Mouse (Mus musculus) hematopoietic multipotent progenitor cell, adult 10-12 weeks (in vitro differentiated cells): ENCODE measurements around the gene Lrrc47. TPM values are rescaled to one million over a fixed set of nuclear protein-coding genes. Genes with fewer than 3 reads are reported as not detected.

Experiments
- polyA plus RNA-seq: library from polyadenylated mRNA; stranded (reverse); fragments of >175 nt; gene quantifications from 2 replicates; pipeline ENCODE4 v1.2.3, GENCODE M21; 2012; ENCODE audit warnings: low replicate concordance

Lrrc47 gene
- 66.7 and 124 TPM in 2 replicates for polyA plus RNA-seq

GRCm38 (mm10) chr4:154011646-154012089 is at the start of gene Lrrc47:
Gene Lrrc47, plus strand, starts transcription at chr4:154011731.

DNA sequence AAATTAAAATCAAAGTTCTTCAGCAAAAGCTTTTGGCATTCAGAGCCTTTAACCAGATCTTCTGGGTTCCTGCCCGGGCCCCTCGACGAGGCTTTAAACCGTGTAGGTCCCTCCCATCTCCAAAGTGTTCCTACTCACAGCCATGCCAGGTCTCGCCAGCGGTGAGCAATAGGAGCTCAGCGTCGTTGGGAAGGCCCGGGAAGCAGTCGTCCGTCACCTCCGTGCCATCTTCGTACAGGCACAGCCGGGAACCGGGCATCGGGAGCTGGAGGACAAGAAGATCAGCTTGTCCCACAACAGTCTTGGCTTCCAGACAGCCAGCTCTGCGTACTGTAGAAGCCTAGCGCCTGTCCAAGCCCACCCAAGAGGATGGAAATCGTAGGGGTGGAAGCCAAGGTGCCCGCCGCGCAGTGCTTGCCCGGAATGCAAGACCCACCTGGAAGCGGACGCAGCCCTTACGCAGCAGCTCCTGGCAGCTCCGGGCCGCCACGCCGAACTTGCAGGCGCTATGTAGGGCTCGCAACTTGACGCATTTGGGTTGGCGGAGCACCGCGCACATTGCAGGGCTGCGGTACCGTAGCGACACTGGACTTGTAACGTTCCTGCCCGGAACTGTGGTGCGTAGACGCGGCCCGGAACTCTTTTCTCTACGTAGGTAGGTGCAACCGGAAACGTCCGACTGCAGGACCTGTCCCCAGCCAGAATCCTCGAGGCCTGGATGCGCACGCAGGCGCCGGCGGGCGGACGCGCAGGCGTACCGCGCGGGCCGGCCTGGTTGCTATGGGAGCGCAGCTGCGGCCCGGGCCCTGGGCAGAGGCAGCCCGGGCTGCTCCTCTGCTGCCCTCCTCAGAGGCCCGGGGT is 36.9 kb upstream of the Lrrc47 start, which contains the start of the genes Dffb and Cep104:
Gene Dffb (minus strand): TSS at position 696 of the 861 bp plus-strand sequence.
Gene Cep104 (plus strand): TSS at position 764 of the 861 bp plus-strand sequence.

GRCm38 (mm10) chr4:154025641-154026440 is 14.3 kb downstream of the Lrrc47 start, which contains the start of gene Smim1:
Gene Smim1, minus strand, starts transcription at chr4:154026230.

GRCm38 (mm10) chr4:154042577-154042976 is 31.0 kb downstream of the Lrrc47 start, which contains the start of gene Ccdc27:
Gene Ccdc27, minus strand, starts transcription at chr4:154042677.

Other genes with a start within 250 kb of the Lrrc47 start
- 65.8 and 74.3 TPM in 2 replicates for gene A430005L14Rik, start 54.5 kb upstream of the Lrrc47 start, polyA plus RNA-seq
- 10.9 and 21.1 TPM in 2 replicates for gene Dffb, start 36.6 kb upstream of the Lrrc47 start, polyA plus RNA-seq
- 4.5 and 7.3 TPM in 2 replicates for gene Cep104, start 36.5 kb upstream of the Lrrc47 start, polyA plus RNA-seq
- 1.7 and 12.0 TPM in 2 replicates for gene Smim1, start 14.5 kb downstream of the Lrrc47 start, polyA plus RNA-seq
- not detected in 2 replicates for gene Ccdc27, start 30.9 kb downstream of the Lrrc47 start, polyA plus RNA-seq
- 0.43 and 1.4 TPM in 2 replicates for gene Trp73, start 128.5 kb downstream of the Lrrc47 start, polyA plus RNA-seq
- 4.6 and 13.4 TPM in 2 replicates for gene Wrap73, start 130.6 kb downstream of the Lrrc47 start, polyA plus RNA-seq
- gene Tprgl, start 148.9 kb downstream of the Lrrc47 start, polyA plus RNA-seq: 159 and 235 TPM in 2 replicates
- 0.30 TPM in 1 of 2 replicates, not detected in the other for gene Megf6, start 159.0 kb downstream of the Lrrc47 start, polyA plus RNA-seq